Mouse (Mus musculus) cerebellum, postnatal 10 days (tissue): ENCODE measurements around the gene Sema3a.

Source experiments
- DNase-seq, 2 experiments: peaks; one replicate each; pipeline ENCODE4 v3.0.0; 2021; ENCODE audit warnings: mixed read lengths in 2 of 2

Sema3a gene

GRCm38 (mm10) chr5:13327281-13327680, 202.1 kb downstream of the Sema3a start:
- DNase-seq, result peak; percentile 19 to 23

- no peak for DNase-seq
These were observed 206.2 kb downstream of the Sema3a start for GRCm38 (mm10) chr5:13331412-13331811.

GRCm38 (mm10) chr5:13337665-13338064, 212.5 kb downstream of the Sema3a start:
- DNase-seq, result no peak

- DNase-seq, result no peak
These were observed 221.9 kb downstream of the Sema3a start for GRCm38 (mm10) chr5:13347068-13347467.

GRCm38 (mm10) chr5:13351611-13352010, 226.4 kb downstream of the Sema3a start:
- DNase-seq, result peak; percentile 2 to 3

GRCm38 (mm10) chr5:13352995-13353394, 227.8 kb downstream of the Sema3a start:
- no peak for DNase-seq

GRCm38 (mm10) chr5:13353539-13353938, 228.3 kb downstream of the Sema3a start:
- no peak for DNase-seq

GRCm38 (mm10) chr5:13354913-13355312, 229.7 kb downstream of the Sema3a start:
- DNase-seq, result no peak

GRCm38 (mm10) chr5:13358770-13359169, 233.6 kb downstream of the Sema3a start:
- no peak for DNase-seq

GRCm38 (mm10) chr5:13360711-13361110, 235.5 kb downstream of the Sema3a start:
- DNase-seq, result no peak

GRCm38 (mm10) chr5:13365108-13365507, 239.9 kb downstream of the Sema3a start:
- no peak for DNase-seq

GRCm38 (mm10) chr5:13379223-13379622, 254.0 kb downstream of the Sema3a start:
- no peak for DNase-seq

GRCm38 (mm10) chr5:13384047-13384446, 258.8 kb downstream of the Sema3a start:
- DNase-seq, result no peak

GRCm38 (mm10) chr5:13384714-13385113, 259.5 kb downstream of the Sema3a start:
- no peak for DNase-seq

GRCm38 (mm10) chr5:13386603-13387002, 261.4 kb downstream of the Sema3a start:
- DNase-seq, result no peak

- no peak for DNase-seq
These were observed 262.5 kb downstream of the Sema3a start for GRCm38 (mm10) chr5:13387679-13388078.

- DNase-seq, result no peak
These were observed 264.8 kb downstream of the Sema3a start for GRCm38 (mm10) chr5:13389995-13390394.

- peak; percentile 38 to 54 for DNase-seq
These were observed 280.2 kb downstream of the Sema3a start for GRCm38 (mm10) chr5:13405432-13405831.

GRCm38 (mm10) chr5:13406131-13406530, 280.9 kb downstream of the Sema3a start:
- no peak for DNase-seq

- no peak for DNase-seq
These were observed 286.7 kb downstream of the Sema3a start for GRCm38 (mm10) chr5:13411920-13412319.

- DNase-seq, result no peak
These were observed 288.8 kb downstream of the Sema3a start for GRCm38 (mm10) chr5:13413915-13414525.

GRCm38 (mm10) chr5:13416960-13417710, 291.9 kb downstream of the Sema3a start:
- no peak for DNase-seq

- peak; percentile 26 to 53 for DNase-seq
These were observed 296.2 kb downstream of the Sema3a start for GRCm38 (mm10) chr5:13421276-13421925.

GRCm38 (mm10) chr5:13428702-13429101, 303.5 kb downstream of the Sema3a start:
- peak; percentile 62 to 70 for DNase-seq
